Mouse (Mus musculus) right cerebral cortex, postnatal 4 days (tissue): ENCODE results near the gene Galnt2.

Experiments
- DNase-seq: peaks from one replicate; pipeline ENCODE4 v3.0.0-alpha.2; 2022

Galnt2 gene

GRCm38 (mm10) chr8:124295357-124295756 lies 64.2 kb downstream of the Galnt2 start:
- no peak for DNase-seq

- no peak for DNase-seq
Observed at GRCm38 (mm10) chr8:124301512-124301911, 70.3 kb downstream of the Galnt2 start.

GRCm38 (mm10) chr8:124301935-124302555 lies 70.9 kb downstream of the Galnt2 start:
- no peak for DNase-seq

GRCm38 (mm10) chr8:124303211-124303902 lies 72.2 kb downstream of the Galnt2 start:
- DNase-seq, result no peak

DNA sequence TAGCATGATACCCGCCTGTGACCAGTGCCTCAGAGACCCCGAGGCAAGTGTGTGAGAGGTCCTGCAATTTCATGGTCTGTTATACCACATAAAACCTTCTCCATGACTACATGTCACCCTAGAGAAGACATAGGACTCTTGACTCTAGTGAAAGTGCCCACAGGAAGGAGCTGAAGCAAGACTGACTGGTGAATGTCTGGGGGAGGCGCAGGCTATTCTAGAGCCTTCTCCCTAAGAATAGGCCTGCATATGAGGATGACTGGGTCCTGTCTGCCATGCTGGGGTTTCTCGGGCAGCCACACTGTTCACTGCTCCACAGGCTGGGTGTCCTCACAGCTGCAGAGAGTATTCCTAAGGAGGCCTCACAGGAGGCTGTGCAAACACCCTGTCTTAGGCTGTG lies 73.0 kb downstream of the Galnt2 start:
- DNase-seq, result no peak

DNA sequence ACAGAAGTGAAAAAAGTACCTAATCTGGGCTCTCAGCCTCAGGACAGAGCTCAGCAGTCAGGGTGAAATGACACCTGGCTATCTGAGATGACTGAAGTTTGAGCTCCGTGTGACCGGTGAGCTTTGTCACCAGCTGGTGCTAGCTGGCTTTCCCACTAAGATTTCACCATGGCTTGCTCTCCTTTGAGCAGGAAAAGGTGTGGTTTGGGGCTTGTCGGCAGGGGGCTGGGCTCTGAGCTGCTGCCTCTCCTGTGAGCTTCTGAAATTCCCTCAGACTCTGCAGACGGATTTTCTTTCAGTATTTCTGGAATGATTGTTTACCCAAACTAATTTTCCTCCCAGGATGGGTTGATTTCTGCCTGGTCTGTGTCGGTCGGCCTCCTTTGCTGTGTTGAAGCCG lies 75.4 kb downstream of the Galnt2 start:
- DNase-seq, result no peak

DNA sequence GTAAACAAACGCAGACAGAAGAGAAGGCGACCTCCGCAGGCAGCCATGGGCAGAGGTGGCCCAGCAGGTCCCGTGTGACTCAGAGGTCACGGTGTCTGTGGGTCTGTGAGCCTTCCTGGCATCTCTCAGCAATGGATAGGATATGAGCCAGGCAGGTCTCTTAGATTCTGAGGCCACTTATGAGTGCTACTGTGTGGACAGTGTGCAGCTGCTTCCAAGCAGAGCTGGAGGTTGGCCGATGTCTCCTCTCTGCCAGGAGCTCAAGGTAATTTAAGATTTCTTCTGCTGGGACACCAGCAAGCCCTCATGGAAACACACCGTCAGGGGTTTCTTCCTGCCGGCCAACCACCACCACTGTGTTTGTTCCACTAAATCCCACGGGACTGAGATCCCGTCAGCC lies 76.5 kb downstream of the Galnt2 start:
- no peak for DNase-seq

DNA sequence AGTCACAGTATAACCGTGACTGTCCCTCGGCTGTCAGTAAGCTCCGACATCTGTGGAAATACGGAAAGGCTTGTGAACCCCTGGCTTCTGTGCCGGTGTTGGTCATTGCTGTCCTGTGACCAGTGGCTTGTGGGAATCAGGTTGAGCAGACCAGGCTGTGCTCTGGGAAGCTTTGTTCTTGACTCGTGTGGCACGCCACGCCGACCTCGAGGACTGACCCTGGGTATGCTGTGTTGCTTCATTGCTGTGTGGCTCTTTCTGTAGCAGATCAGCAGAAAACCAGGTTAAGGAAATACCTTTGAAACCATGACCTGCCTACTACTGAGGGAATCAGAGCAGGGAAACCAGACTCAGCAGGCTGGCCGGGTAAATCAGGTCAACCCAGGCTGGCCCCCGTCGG lies 79.3 kb downstream of the Galnt2 start:
- DNase-seq, result no peak

DNA sequence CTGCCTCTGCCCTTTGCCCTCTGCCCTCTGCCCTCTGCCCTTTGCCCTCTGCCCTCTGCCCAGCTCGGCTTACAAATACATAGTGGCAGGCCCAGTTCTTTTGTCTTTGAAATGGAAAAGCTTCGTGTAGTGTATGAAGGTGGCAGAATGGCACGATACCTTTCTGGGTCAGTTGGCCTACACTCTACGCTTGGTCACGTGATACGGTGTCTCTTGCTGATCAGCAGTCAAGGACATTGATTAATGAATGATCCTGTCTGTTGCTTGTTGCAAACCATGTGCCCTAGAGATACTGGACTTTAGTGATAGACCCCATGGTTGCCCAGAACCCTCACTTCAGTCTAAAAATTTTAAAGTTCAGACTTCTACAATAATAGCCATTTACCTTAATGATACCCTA lies 79.9 kb downstream of the Galnt2 start:
- no peak for DNase-seq

GRCm38 (mm10) chr8:124311723-124312122 lies 80.5 kb downstream of the Galnt2 start:
- no peak for DNase-seq

GRCm38 (mm10) chr8:124312228-124312627 lies 81.0 kb downstream of the Galnt2 start:
- no peak for DNase-seq

- DNase-seq, result peak; percentile 60
Observed at GRCm38 (mm10) chr8:124314803-124315202, 83.6 kb downstream of the Galnt2 start.

DNA sequence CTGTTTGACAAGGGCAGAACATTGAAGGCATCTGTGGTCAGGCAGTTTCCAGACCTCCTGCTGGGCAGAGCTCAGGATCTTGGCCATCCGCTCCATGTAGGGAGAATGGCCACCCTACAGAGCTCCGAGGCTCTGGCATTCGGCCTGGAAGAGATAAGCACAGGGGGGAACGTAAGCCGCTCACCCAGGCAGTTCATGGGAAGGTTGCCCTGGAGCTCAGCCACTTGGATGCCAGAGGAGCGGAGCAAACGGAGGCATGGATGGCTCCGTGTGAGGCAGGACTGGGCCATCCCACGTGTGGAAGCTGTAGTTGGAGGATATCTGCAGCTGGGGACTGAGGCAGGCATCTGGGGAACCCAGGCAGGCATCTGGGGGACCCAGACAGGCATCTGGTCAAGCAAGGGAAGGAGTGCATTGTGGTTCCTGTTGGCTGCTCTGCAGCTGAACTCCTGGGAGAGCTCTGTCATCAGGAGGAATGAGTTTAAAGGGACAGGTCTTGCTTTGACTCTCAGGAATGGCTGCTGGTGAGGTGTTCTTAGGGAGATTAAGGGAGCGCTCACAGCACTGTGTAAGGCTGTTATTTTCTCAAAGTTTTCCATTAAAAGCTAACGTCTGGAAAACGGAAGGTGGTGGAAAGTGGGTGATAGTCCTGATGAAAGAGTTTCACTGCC lies 85.4 kb downstream of the Galnt2 start:
- DNase-seq, result peak; percentile 41

- DNase-seq, result no peak
Observed at GRCm38 (mm10) chr8:124317191-124317682, 86.0 kb downstream of the Galnt2 start.

DNA sequence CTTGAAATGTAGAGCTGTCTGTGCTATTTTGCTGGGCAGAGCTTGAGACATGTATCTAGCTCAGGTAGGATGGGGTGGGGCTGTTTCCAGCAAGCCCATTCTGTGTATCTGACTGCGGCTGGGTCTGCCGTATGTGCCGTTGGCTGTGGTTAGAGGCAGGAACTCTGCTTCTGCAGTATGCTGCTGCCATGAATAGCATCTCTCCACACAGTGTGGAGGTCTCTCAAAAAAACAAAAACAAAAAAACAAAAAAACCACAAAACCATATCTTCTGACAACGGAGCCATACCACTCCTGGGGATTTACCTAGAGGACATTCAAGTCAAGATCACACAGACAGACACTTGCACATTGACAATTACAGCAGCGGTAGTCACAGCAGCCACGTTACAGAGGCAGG lies 86.6 kb downstream of the Galnt2 start:
- DNase-seq, result no peak

GRCm38 (mm10) chr8:124318612-124319315 lies 87.6 kb downstream of the Galnt2 start:
- no peak for DNase-seq

GRCm38 (mm10) chr8:124319316-124319652 lies 88.1 kb downstream of the Galnt2 start:
- no peak for DNase-seq

GRCm38 (mm10) chr8:124321227-124321840 lies 90.1 kb downstream of the Galnt2 start:
- peak; percentile 20 for DNase-seq

DNA sequence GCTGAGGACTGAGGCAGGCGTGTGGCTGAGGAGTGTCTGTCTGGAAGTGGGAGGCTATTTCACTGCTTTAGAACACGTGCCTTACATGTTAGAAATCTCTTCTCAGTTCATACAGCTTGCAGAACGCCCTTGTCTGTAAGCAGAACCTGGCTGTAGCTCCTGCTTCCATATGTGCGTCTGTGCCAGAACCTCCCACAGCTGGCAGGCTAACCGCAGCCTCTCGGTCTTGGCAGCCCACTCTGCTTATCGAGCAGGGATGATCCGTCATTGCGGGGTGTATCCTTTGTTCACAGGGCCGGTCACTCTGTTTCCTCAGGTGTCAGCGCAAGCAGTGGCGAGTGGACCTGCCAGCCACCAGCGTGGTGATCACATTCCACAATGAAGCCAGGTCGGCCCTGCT lies 92.2 kb downstream of the Galnt2 start:
- DNase-seq, result no peak

GRCm38 (mm10) chr8:124328259-124328658 lies 97.1 kb downstream of the Galnt2 start:
- no peak for DNase-seq

- no peak for DNase-seq
Observed at GRCm38 (mm10) chr8:124329690-124330089, 98.5 kb downstream of the Galnt2 start.

DNA sequence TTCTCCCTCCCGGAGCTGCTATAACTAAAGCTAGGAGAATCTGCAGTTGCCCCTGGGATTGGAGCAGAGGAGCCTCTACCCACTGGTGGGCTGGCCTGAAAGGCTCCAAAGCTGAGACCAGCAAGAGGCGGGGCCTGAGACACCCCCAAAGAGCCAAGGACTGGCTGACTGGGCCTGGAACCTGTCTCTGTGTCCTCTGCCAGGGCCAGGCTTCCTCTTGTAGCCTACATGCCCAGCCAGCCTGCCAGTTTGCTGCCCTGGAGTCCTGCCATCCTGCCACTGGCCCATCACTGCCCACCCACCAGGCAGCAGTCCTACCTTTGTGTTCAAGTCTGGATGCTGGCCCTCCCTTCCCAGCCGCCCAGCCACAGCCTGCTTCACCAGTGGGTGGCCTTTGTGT lies 99.2 kb downstream of the Galnt2 start:
- DNase-seq, result peak; percentile 66

- DNase-seq, result no peak
Observed at GRCm38 (mm10) chr8:124331094-124331493, 99.9 kb downstream of the Galnt2 start.
